Mouse (Mus musculus): ENCODE data around the gene Cxcl17.
A peak's percentile ranks its signal among the peaks of the same experiment; 100 is the strongest.
"Not testable (repeated sequence)": the region's sequence is repeated elsewhere in the genome, so short reads cannot be mapped to it uniquely, and the experiment has no call there.

Gene Cxcl17

DNA sequence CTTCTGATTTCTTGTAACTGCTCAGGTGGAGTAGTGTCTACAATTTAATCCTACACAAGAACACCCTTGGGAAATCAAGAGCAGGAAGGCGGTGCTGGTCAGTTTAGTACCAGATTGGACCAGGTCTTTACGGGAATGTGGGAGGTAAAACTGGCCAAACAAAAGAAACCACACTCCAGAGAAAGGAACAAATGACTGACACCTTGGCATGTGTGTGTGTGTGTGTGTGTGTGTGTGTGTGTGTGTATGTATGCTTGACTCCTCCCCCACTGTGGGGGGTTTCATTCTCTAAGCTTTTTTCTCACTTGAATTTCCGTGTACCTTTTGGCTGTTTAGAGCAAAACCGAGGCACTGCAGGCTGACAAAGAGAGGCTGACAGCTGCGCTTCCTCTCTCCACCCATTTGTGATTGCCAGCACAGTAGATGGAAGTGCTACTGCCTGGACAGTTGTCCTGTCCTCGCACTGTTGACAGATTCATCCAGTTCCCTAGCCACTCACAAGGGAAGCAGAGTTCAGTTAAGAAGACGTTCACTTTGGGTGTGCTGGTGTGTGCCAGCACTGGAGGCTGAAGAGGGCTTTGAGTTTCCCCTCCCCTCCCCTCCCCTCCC, at the start of gene Cxcl17:
TSS of gene Cxcl17 (minus strand) at position 54 of the 609 bp plus-strand sequence.
- DNase-seq (ENCODE audit: low spot score in 2 of 2) = no peak

DNA sequence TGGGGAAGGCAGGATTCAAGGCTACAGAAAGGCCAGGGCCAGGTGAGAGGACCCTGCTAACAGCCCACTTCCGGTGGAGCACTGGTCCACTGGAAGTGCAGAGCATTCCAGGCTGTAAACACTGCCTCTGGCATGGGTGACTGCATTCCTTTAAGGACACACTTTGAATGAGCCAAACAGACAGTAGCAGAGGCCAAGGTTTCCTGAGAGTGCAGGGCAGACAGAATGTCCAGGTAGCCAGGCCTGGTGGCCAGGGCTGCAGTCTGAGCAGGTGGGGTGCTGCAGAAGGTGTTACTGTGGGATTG, 49.3 kb upstream of the Cxcl17 start:
- not testable (repeated sequence) for DNase-seq (ENCODE audit: low spot score in 2 of 2)

DNA sequence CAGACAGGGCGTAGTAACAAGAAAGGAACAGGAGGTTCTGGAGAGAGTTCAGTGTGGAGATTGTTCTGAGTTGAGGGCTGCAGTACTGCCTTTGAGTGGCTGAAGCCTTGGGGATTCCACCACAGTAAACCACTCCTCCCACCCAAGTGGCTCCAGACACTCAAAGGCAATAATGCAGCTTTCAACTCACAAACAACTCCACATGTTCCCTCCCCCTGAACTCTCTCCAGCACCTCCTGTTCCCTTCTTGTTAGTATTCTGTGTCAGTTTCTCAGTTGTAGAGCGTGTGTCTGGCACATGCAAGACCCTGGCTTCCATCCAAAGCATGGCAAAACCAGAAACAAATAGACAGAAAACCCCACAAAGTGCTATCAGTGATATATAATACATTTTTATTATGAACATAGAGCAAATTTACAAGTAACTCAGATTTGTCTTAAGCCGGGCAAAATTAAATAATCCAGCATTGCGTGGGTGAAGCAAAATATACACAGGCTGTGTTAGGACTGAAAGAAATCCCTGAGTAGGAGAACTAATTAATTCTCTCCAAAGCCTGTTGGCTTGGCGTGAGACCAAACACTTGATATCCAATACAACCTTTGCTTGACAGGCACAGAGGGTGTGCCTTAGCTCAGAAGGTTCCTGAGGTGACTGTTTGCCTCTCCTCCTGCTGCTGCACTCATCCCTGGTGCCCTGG, 48.8 kb upstream of the Cxcl17 start:
- DNase-seq (ENCODE audit: low spot score in 2 of 2) = peak in 1 of 2 experiments; percentile 20

- no peak for DNase-seq (ENCODE audit: low spot score in 2 of 2)
Observed at GRCm38 (mm10) chr7:25452103-25452502, 39.4 kb upstream of the Cxcl17 start.

DNA sequence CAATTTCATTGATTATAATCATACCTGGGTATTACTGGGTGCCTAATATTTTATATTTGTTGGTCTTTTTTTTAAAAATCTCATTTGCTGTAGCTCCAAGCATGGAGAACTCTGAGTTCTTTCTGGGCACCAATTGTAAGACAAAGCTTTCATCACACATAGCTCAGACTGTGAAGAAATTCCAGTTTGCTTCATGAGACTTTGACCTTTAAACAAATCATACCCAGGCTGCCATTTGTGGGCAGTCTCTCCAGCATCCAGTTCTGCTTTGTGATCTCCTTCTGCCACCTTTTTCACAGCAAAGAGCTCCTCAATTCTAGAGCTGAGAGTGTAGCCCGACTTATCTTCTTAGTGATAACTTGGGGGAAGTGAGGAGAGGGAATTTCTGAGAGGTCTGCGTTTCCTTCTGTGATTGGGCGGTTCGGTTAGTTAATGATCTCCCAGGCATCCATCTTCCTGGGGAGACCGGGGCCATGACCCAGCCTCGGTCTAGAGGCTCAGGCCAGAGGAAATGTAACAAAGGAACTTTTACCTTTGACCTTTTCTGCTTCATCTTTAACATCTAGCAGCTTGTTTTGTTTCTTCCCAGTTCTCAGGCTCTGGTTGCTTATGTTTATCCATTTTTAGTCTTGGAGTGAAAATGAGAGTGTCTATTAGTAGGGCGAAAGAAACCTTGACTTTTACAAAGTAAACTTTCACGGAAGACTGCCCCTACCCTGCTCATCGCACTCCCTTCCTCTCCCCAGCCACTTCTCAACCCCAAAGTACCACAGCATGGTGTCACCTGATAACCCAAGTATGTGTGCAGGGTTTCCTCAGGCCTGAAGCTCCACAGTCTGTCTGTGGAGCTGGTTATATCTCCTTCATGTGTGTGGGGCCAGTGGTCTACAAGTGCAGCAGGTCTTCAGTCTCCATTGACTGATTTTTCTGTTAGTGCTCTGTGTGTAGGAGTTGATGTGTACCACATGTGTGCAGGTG, 37.5 kb upstream of the Cxcl17 start:
- no peak for DNase-seq (ENCODE audit: low spot score in 2 of 2)

- DNase-seq (ENCODE audit: low spot score in 2 of 2) = no peak
Observed at GRCm38 (mm10) chr7:25440816-25441153, 28.1 kb upstream of the Cxcl17 start.

DNA sequence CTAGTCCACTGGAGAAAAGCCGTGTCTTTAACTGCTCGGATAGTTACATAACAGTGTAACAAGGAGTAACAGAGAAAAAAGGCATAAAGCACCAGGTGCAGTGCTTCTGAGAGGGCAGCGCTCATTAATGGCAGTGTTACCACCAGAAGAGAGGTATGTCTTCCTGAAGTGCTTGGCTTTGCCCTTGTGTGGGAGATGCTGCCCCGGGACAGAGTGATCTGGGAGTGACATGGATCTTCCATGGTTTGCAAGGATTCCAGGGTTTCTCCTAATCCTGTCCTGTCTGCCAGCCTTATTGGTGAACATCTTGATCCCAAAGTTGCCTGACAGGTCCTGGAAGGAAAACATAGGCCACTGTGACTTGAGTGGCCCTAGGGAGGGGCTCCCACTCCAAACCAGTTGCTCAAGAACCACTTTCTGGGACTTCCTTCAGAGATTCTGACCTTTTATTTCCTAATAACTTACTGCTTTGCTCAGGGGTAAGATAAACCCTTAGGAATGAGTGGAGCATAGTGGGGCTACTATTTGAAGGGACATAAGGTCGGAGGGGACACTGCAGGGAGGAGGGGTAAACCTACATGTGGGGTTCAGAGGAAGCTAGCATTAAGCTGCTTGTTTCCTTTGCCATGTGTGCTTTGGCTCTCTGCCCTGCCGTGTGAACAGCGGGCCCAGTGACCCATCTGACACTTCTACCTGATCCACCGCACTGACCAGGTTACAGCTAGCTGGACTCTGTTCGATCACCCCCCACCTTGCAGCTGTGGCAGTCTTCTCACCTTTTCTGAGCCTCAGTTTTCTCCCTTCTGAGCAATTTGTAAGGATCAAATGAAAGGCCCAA, 27.5 kb upstream of the Cxcl17 start:
- peak; percentile 28 to 37 for DNase-seq (ENCODE audit: low spot score in 2 of 2)

- DNase-seq (ENCODE audit: low spot score in 2 of 2) = no peak
Observed at GRCm38 (mm10) chr7:25439124-25439822, 26.6 kb upstream of the Cxcl17 start.

DNA sequence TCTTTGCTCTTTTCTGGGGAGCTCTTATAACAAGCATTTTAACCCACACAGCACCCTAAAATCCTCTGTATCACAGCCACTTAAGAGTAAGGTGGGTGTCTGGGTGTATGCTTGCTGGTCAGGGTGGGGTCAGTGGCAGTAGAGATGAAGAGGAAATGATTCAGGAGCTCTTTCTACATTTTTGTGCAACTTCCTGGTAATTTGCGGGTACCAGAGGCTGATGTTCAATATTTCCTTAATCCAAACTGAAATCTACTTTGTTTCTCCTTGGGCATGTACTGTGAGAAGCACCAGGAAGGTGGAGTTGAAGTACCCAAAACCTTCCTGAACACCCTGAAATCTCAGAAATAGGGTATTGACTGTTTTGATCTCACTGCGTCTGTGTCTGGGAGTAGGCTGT, 24.0 kb upstream of the Cxcl17 start:
- no peak for DNase-seq (ENCODE audit: low spot score in 2 of 2)

- DNase-seq (ENCODE audit: low spot score in 2 of 2) = no peak
Observed at GRCm38 (mm10) chr7:25436226-25436625, 23.5 kb upstream of the Cxcl17 start.

DNA sequence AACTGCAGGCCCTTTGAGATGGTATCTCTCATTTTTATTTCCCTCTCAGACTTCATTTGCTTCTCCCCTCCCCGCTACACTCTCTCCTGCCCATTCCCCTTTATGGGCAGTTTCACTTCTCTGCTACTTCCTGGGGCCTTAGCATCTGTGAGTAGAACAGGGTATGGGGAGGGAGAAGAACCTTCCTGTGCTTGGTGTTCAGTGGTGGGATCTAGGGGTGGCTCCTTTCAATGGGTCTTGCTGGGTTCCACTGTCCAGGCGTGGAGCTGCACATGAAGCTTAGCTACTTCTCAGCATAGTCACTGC, 22.8 kb upstream of the Cxcl17 start:
- no peak for DNase-seq (ENCODE audit: low spot score in 2 of 2)

DNA sequence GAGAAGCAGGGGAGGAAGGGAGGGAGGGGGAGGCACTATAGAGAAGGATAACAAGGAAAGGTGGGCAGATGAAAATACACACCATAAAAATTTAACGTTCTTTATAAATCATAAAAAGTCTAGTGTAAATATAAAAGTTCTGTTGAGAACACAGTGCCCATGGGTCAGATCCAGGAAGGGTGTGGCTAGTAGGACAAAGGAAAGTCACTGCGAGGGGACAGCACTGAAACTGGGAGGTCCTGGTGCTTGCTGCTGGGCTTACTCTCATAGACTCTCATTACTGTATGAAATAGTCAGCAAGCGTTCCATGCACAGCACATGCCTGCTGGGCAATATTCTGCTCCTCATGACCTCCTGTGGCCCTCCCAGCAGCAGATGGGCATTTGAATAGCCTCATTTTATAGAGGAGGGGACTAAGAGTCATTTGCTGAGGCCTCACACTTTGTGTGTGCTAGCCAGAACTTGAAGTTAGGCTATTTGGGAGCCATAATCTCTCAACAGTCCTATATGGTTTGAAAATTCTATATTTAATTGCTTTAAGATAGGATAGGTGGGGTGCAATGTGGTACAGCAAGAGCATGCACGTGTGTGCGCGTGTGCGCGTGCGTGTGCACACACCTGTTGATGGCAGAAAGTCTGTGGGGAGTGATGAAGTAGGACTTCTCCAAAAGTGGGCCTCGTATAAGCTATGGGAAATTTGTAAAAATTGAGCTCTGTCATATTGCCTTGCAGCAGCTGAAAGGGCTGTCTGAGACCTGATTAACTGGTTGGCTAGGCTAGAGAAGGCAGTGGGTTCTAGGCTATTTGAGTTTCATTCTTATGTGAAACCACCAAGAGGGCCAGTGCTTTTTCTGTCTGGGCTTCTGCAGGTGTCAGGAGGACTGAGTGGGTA, 22.2 kb upstream of the Cxcl17 start:
- DNase-seq (ENCODE audit: low spot score in 2 of 2) = peak in 1 of 2 experiments; percentile 25

- DNase-seq (ENCODE audit: low spot score in 2 of 2) = no peak
Observed at GRCm38 (mm10) chr7:25433781-25434560, 21.3 kb upstream of the Cxcl17 start.

DNA sequence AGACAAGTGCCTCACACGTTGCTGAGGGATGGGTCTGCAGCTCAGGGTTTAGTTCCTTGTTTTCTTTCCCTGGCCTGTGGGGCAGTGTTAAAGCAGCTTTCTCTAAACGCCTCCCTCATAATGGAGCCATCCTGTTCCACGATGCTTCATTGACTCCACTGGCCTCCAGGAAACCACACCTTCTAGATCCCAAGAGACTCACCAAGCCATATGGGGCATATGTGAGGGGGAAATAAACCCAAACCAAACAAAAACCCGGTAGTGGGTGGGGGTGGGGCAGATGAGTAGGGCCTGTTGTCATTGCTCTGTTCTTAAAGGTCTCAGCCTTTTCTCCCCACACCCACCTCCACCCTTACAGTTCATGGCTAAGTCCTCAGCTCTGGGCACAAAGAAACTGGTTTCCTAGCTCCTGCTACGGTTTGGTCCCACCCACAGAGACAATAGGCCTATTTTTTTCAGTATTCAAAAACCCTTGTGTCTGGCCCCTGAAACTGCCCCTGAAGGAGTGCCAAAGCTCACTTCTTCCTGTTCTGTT, 20.4 kb upstream of the Cxcl17 start:
- DNase-seq (ENCODE audit: low spot score in 2 of 2) = no peak

DNA sequence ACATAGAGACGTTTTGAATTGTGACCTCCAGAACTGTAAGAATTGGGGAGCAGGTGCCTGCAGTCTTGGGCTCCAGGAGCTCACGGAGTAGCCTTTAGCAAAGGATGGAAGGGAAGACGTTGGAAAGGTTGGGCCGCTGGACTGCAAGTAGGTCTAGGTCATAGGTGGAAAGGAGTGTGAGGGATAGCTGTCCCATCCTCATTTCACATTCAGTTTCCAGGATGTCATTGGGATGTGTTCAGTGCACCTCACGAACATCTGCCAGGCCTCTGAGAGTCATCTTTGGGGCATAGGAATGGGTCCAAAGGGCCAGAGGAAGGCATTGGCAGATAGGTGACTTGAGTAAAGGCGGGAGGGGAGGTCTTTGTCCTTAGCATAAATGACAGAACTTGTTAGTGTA, 19.7 kb upstream of the Cxcl17 start:
- DNase-seq (ENCODE audit: low spot score in 2 of 2) = no peak

GRCm38 (mm10) chr7:25429886-25430784, 17.4 kb upstream of the Cxcl17 start:
- DNase-seq (ENCODE audit: low spot score in 2 of 2) = no peak

GRCm38 (mm10) chr7:25428321-25428720, 15.6 kb upstream of the Cxcl17 start:
- no peak for DNase-seq (ENCODE audit: low spot score in 2 of 2)

- no peak for DNase-seq (ENCODE audit: low spot score in 2 of 2)
Observed at GRCm38 (mm10) chr7:25427144-25427543, 14.5 kb upstream of the Cxcl17 start.

Measured in urinary bladder, postnatal 36 days (tissue).